Mouse (Mus musculus): ENCODE results near the gene Rnaseh2c. TPM values are rescaled to one million over a fixed set of nuclear protein-coding genes. Genes with fewer than 3 reads are reported as not detected.

Gene Rnaseh2c
- polyA plus RNA-seq, 1 experiment from 2014 or later = 131 TPM

DNA sequence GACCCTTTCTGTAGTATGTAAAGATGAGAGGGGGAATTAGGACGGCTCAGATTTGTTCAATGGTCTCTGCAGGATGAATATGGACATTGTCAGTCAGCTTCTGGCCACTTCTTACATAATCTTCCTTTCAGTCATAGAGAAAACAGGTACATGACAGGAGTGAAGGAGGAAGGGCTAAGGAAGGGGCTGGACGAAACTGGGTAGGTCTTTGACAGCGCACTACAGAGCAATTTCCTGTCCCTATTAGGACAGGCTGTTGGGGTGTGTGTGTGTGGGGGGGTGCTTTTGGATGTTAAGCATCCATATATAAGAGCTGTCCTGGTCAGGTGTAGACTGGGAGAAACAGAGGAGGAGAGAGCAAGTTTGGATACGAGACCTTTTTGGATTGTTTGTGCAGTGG is 2.4 kb upstream of the Rnaseh2c start:
- Histone ChIP-seq H3K9me3 (ENCODE audit: control insufficient read depth, low read length) (no peaks in the 10 kb centered on the region), H3K9ac (ENCODE audit: low read depth, low read length) (no peak overlapping the region), H3K27me3 (replicated peaks; ENCODE audit: control insufficient read depth, insufficient read depth, low read length) (no peaks in the 10 kb centered on the region), H3K4me1 (ENCODE audit: control insufficient read depth, insufficient read depth, low read length) (peaks cover 18% of the 10 kb centered on the region), H3K4me2 (ENCODE audit: low read depth, low read length) (no peak overlapping the region), H3K27ac (ENCODE audit: low read length) (no peak overlapping the region), H3K36me3 (ENCODE audit: control insufficient read depth, insufficient read depth, low read length) (peaks cover 9% of the 10 kb centered on the region), H3K4me3 (ENCODE audit: low read length) (no peak overlapping the region)
- WGBS = 79% methylated on average over 4 of the region's 4 CpGs
- no peak for ATAC-seq

DNA sequence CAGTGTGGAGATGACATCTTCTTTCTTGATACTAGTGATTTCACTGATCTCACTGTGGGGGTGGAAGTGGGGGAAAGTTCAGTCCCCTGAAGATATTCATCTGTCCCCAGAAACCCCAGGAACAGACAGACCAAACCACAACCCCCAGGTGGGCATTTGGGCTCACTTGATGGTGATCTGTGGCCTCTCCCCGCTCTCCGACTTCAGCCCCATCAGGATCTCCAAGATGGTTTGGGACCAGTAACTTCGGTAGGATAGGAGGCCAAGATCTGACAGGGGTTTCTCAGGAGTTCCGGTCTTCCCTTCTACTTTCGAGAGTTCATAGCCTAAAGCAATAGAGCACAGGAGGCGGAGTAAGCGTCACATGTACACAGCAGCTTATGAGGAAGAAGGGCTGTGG is 2.0 kb downstream of the Rnaseh2c start:
- H3K27me3 ChIP-seq (replicated peaks; ENCODE audit: control insufficient read depth, insufficient read depth, low read length) = no peaks in the 10 kb centered on the region
- H3K4me1 ChIP-seq (ENCODE audit: control insufficient read depth, insufficient read depth, low read length) = peaks cover 26% of the 10 kb centered on the region
- H3K4me3 ChIP-seq (ENCODE audit: low read length) = no peak overlapping the region
- no peaks in the 10 kb centered on the region for H3K9me3 ChIP-seq (ENCODE audit: control insufficient read depth, low read length)
- 87% methylated on average over 7 of the region's 7 CpGs for WGBS
- ATAC-seq = no peak
- H3K36me3 ChIP-seq (ENCODE audit: control insufficient read depth, insufficient read depth, low read length) = peaks cover 30% of the 10 kb centered on the region
- H3K4me2 ChIP-seq (ENCODE audit: low read depth, low read length) = no peak overlapping the region
- H3K27ac ChIP-seq (ENCODE audit: low read length) = no peak overlapping the region
- H3K9ac ChIP-seq (ENCODE audit: low read depth, low read length) = no peak overlapping the region

DNA sequence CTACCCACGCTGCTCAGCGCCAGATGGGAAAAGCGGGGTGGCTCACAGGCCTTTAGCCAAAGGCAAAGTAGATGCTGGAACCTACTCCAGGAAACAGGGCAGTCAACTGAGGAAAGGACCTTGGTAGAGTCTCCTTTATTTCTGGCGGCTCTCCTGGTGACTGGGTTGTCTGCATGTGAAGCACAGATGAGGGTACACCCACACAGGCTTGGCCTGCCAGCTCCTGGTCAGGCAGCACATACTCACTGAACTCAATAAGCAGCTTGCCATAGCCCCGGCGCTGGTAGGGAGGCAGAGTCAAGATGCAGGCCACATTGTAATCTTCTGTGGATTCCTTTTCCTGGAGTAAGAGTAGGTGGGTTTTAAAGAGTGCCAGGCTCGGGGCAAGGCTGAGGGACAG is 3.5 kb downstream of the Rnaseh2c start:
- Histone ChIP-seq H3K4me2 (ENCODE audit: low read depth, low read length) (no peak overlapping the region), H3K4me1 (ENCODE audit: control insufficient read depth, insufficient read depth, low read length) (peaks cover 30% of the 10 kb centered on the region), H3K9me3 (ENCODE audit: control insufficient read depth, low read length) (no peaks in the 10 kb centered on the region), H3K36me3 (ENCODE audit: control insufficient read depth, insufficient read depth, low read length) (peaks cover 31% of the 10 kb centered on the region), H3K27ac (ENCODE audit: low read length) (no peak overlapping the region), H3K9ac (ENCODE audit: low read depth, low read length) (no peak overlapping the region), H3K4me3 (ENCODE audit: low read length) (no peak overlapping the region), H3K27me3 (replicated peaks; ENCODE audit: control insufficient read depth, insufficient read depth, low read length) (no peaks in the 10 kb centered on the region)
- no peak for ATAC-seq
- WGBS = 90% methylated on average over 7 of the region's 7 CpGs

- H3K9me3 ChIP-seq (ENCODE audit: control insufficient read depth, low read length) = no peaks in the 10 kb centered on the region
- peaks cover 31% of the 10 kb centered on the region for H3K36me3 ChIP-seq (ENCODE audit: control insufficient read depth, insufficient read depth, low read length)
- no peaks in the 10 kb centered on the region for H3K27me3 ChIP-seq (replicated peaks; ENCODE audit: control insufficient read depth, insufficient read depth, low read length)
- no peak overlapping the region for H3K4me3 ChIP-seq (ENCODE audit: low read length)
- no peak for ATAC-seq
- H3K9ac ChIP-seq (ENCODE audit: low read depth, low read length) = no peak overlapping the region
- H3K4me1 ChIP-seq (ENCODE audit: control insufficient read depth, insufficient read depth, low read length) = peaks cover 35% of the 10 kb centered on the region
- WGBS = 82% methylated on average over 8 of the region's 8 CpGs
- no peak overlapping the region for H3K27ac ChIP-seq (ENCODE audit: low read length)
- no peak overlapping the region for H3K4me2 ChIP-seq (ENCODE audit: low read depth, low read length)
Observed at GRCm38 (mm10) chr19:5606196-5606595, 4.5 kb downstream of the Rnaseh2c start.

GRCm38 (mm10) chr19:5607705-5608410 is 6.2 kb downstream of the Rnaseh2c start:
- Histone ChIP-seq H3K9me3 (ENCODE audit: control insufficient read depth, low read length) (no peaks in the 10 kb centered on the region), H3K36me3 (ENCODE audit: control insufficient read depth, insufficient read depth, low read length) (peaks cover 31% of the 10 kb centered on the region), H3K4me3 (ENCODE audit: low read length) (no peak overlapping the region), H3K4me2 (ENCODE audit: low read depth, low read length) (no peak overlapping the region), H3K27me3 (replicated peaks; ENCODE audit: control insufficient read depth, insufficient read depth, low read length) (no peaks in the 10 kb centered on the region), H3K27ac (ENCODE audit: low read length) (no peak overlapping the region), H3K4me1 (ENCODE audit: control insufficient read depth, insufficient read depth, low read length) (peaks cover 29% of the 10 kb centered on the region), H3K9ac (ENCODE audit: low read depth, low read length) (no peak overlapping the region)
- 93% methylated on average over 26 of the region's 26 CpGs for WGBS
- no peak for ATAC-seq

GRCm38 (mm10) chr19:5608707-5609106 is 7.0 kb downstream of the Rnaseh2c start:
- 92% methylated on average over 13 of the region's 13 CpGs for WGBS
- peak overlapping the region; percentile 87; the same call in 1 of the 2 replicates for H3K9ac ChIP-seq (ENCODE audit: low read depth, low read length)
- no peaks in the 10 kb centered on the region for H3K9me3 ChIP-seq (ENCODE audit: control insufficient read depth, low read length)
- peak overlapping the region; percentile 70 for H3K4me3 ChIP-seq (ENCODE audit: low read length)
- H3K36me3 ChIP-seq (ENCODE audit: control insufficient read depth, insufficient read depth, low read length) = peaks cover 26% of the 10 kb centered on the region
- H3K4me2 ChIP-seq (ENCODE audit: low read depth, low read length) = peak overlapping the region; percentile 77
- H3K27ac ChIP-seq (ENCODE audit: low read length) = no peak overlapping the region
- no peaks in the 10 kb centered on the region for H3K27me3 ChIP-seq (replicated peaks; ENCODE audit: control insufficient read depth, insufficient read depth, low read length)
- peaks cover 22% of the 10 kb centered on the region for H3K4me1 ChIP-seq (ENCODE audit: control insufficient read depth, insufficient read depth, low read length)
- ATAC-seq = no peak

- Histone ChIP-seq H3K9ac (ENCODE audit: low read depth, low read length) (peak overlapping the region; percentile 87), H3K4me3 (ENCODE audit: low read length) (peak overlapping the region; percentile 70), H3K27ac (ENCODE audit: low read length) (peak overlapping the region; percentile 95), H3K36me3 (ENCODE audit: control insufficient read depth, insufficient read depth, low read length) (peaks cover 23% of the 10 kb centered on the region), H3K27me3 (replicated peaks; ENCODE audit: control insufficient read depth, insufficient read depth, low read length) (no peaks in the 10 kb centered on the region), H3K9me3 (ENCODE audit: control insufficient read depth, low read length) (no peaks in the 10 kb centered on the region), H3K4me2 (ENCODE audit: low read depth, low read length) (peak overlapping the region; percentile 77), H3K4me1 (ENCODE audit: control insufficient read depth, insufficient read depth, low read length) (peaks cover 19% of the 10 kb centered on the region)
- WGBS = 53% methylated on average over 10 of the region's 10 CpGs
- no peak for ATAC-seq
Observed at GRCm38 (mm10) chr19:5609171-5609546, 7.5 kb downstream of the Rnaseh2c start.

DNA sequence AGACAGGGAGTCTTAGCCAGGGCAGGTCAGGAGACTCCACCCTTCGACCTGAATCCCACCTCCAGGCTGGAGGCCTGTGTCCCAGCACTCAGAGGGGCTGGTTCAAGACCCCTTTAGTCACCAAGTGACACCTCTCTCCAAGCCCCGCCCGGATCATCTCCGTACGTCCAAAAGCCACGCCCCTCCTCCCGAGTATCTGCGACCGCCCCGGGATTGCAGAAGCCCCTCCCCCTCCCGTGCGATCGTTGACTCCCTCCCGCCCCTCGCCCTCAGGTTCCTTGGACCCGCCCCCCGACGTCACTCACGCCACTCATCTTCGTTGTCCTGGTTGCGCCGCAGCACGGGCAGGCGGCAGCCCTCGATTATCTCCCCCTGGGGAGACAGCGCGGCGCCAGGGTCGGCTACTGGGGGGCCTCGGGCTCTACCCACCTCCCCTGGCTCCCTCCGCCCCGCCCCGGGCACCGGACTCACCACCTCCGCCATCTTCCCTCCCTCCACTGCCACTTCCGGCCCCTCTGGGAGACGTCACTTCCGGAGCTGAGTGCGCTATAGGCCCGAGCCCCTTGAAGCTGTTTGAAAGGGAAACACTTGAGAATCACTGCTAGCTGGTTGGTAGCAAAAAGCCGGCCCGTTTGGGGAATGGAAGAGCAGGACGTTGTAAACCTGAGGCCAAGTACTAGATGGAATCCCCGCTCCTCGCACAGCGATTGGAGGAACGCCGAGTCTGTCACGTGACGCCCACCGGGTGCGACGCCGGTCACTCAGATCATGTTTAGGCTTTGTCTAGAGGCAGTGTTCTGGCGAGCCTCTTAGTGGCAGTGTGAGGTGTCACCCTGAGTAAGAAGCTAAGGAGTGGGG is 8.1 kb downstream of the Rnaseh2c start, which contains the start of gene Kat5:
Gene Kat5, minus strand, starts transcription at position 691 of the 858 bp plus-strand sequence.
- Histone ChIP-seq H3K4me3 (ENCODE audit: low read length) (peak within 1 kb of the TSS; percentile 70), H3K4me2 (ENCODE audit: low read depth, low read length) (peak within 1 kb of the TSS; percentile 77), H3K4me1 (ENCODE audit: control insufficient read depth, insufficient read depth, low read length) (peaks cover 16% of the 10 kb centered on the region), H3K27ac (ENCODE audit: low read length) (peak within 1 kb of the TSS; percentile 95), H3K36me3 (ENCODE audit: control insufficient read depth, insufficient read depth, low read length) (peaks cover 18% of the 10 kb centered on the region), H3K9ac (ENCODE audit: low read depth, low read length) (peak within 1 kb of the TSS; percentile 87), H3K27me3 (replicated peaks; ENCODE audit: control insufficient read depth, insufficient read depth, low read length) (no peaks in the 10 kb centered on the region), H3K9me3 (ENCODE audit: control insufficient read depth, low read length) (no peaks in the 10 kb centered on the region)
- under 1% methylated on average over 55 of the region's 55 CpGs for whole genome bisulfite sequencing
- peak; percentile 95 for ATAC-seq

DNA sequence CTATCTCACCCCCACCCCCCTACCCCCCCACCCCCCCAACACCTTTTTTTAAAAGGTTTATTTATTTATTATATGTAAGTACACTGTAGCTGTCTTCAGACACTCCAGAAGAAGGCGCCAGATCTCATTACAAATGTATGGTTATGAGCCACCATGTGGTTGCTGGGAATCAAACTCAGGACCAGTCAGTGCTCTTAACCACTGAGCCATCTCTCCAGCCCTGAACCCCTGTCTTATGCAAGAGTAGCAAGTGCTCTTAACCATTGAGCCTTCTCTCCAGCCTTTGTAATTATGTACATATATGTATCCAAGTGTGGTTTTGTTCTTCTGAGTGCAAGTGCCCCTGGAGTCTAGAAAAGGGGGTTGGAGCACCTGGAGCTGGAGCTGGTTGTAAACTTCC is 10.3 kb downstream of the Rnaseh2c start:
- H3K4me1 ChIP-seq (ENCODE audit: control insufficient read depth, insufficient read depth, low read length) = peaks cover 16% of the 10 kb centered on the region
- H3K27ac ChIP-seq (ENCODE audit: low read length) = no peak overlapping the region
- H3K27me3 ChIP-seq (replicated peaks; ENCODE audit: control insufficient read depth, insufficient read depth, low read length) = no peaks in the 10 kb centered on the region
- ATAC-seq = no peak
- H3K36me3 ChIP-seq (ENCODE audit: control insufficient read depth, insufficient read depth, low read length) = peaks cover 10% of the 10 kb centered on the region
- H3K4me3 ChIP-seq (ENCODE audit: low read length) = no peak overlapping the region
- H3K9me3 ChIP-seq (ENCODE audit: control insufficient read depth, low read length) = no peaks in the 10 kb centered on the region
- no peak overlapping the region for H3K9ac ChIP-seq (ENCODE audit: low read depth, low read length)
- H3K4me2 ChIP-seq (ENCODE audit: low read depth, low read length) = no peak overlapping the region
- 65% methylated on average over 1 of the region's 1 CpGs for WGBS
